Mouse (Mus musculus): ENCODE measurements around the gene Mpdz.

The Mpdz gene

GRCm38 (mm10) chr4:81392869-81393268, 49.7 kb downstream of the Mpdz start:
- DNase-seq (ENCODE audit: low read depth, low spot score) = no peak

- DNase-seq (ENCODE audit: low read depth, low spot score) = no peak
These were observed 53.4 kb downstream of the Mpdz start for GRCm38 (mm10) chr4:81389263-81389662.

DNA sequence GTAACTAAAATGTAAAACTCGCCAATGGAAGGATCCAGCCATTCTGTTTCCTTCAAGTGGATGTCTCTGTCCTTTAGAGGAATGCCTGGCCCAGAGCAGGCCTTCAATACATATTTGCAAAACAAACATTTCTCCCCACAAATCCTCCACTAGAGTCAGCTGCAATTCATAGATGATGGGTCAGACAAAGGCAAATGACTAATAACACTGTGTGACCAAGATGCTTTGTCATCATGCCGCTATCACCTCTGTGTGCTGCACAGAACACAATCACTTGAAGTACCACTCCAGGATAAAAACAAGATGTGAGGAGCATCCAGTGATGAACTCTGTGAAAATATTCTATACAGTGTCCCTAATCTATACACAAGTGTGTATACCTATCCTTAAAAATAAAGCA, 55.0 kb downstream of the Mpdz start:
- DNase-seq (ENCODE audit: low read depth, low spot score) = no peak

DNA sequence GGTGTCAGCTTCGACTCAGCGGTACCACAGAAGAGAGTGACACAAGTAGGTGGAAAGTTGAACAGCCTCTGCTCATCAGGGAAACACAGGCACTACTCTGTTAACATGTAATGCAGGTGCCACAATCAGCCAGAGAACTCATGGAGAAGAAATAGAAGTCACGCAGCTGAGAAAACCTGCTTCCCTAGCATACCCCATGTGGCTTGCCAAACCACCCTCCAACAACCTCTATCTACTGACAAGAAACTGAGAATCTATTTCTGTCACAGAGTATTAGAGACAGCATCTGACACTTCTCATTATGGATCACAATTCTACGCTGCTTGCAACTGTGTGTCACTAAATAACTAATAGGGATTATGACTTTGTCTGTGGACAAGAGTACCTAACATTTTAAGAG, 70.3 kb downstream of the Mpdz start:
- DNase-seq (ENCODE audit: low read depth, low spot score) = no peak

DNA sequence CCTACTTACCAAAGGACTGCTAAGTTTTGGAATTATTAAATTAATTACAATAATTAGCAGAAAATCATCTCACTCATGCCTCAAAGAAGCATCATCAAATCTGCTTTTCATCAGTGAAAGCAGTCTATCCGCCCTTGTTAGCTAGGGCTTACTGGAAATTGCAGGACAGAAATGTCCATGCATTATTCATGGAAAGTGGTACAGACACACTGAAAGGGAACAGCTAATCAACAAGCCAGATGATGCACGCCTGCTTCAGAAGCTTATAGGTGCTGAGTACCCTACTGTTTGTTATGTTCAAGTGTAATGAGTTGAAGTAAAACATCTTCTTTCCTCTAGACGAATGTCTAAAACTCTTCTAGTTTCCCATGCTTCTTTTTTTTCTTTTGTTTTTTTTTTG, 91.2 kb downstream of the Mpdz start:
- no peak for DNase-seq (ENCODE audit: low read depth, low spot score)

- DNase-seq (ENCODE audit: low read depth, low spot score) = no peak
These were observed 94.0 kb downstream of the Mpdz start for GRCm38 (mm10) chr4:81348646-81349045.

- DNase-seq (ENCODE audit: low read depth, low spot score) = no peak
These were observed 97.5 kb downstream of the Mpdz start for GRCm38 (mm10) chr4:81345141-81345540.

DNA sequence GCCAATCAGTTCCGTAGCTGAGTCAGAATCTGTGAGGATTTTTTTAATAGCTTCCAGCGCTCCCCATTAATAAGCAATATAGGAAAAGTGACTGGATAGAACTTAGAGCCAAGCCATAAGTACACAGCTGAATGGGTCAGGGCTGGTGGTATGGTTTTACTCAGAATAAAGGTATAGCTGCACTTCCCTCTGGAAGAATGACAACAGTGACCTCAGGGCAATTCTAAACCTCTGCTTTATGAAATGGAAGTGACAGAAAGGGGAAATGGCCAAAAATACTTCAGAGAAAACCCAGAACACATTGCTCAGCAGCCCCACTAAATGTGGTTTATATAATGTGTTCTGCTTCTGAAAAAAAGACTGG, 109.0 kb downstream of the Mpdz start:
- no peak for DNase-seq (ENCODE audit: low read depth, low spot score)

DNA sequence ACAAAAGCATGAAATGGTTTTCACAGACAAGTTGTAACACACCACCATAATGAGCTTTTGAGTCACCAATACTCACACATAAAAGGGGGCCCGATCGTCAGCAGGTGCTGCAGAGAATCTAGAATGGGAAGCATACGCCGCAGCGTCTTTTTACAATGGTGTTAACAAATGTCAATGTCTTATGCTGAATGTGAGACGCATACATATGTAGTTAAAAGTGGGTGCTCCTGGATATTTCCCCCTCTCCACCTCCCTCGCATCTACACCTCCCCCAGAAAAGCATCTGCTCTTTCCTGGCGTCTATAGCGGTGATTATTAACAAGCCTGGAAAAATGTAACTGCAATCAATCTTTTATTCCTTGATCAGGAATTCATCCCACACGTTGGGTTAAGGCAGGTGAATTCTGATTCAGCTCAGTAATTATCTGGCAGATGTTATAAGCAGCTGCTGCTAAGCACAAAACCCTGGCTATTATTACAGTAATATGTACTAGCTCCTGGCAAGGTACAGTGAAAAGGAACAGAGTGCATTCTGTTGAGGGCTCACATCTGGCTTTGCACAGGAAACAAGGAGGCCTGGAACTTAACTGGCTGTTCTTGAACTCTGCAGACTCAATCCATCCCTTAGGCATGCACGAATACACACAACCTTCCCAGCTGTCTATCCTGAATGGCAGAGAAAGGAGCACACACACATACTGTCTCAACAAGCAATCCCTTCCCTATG, 109.6 kb downstream of the Mpdz start:
- DNase-seq (ENCODE audit: low read depth, low spot score) = no peak

DNA sequence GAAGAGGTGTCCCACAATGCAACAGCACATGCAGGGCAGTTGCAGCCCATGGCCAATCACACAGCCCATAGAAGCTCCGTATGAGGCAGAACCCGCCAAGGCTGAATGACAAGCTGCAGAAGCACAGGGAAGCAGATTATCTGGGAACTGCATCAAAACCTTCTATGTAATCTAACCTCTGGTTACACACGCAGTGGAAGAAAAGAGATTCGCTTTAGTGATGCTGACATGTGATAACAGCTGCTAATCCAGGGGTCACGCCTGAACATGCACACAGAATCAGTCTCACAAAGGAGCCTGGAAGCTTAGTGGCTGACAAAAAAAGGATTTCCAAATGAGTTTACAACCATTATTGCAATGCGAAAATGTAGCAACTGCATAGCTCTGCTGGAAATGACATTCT, 110.2 kb downstream of the Mpdz start:
- DNase-seq (ENCODE audit: low read depth, low spot score) = no peak

DNA sequence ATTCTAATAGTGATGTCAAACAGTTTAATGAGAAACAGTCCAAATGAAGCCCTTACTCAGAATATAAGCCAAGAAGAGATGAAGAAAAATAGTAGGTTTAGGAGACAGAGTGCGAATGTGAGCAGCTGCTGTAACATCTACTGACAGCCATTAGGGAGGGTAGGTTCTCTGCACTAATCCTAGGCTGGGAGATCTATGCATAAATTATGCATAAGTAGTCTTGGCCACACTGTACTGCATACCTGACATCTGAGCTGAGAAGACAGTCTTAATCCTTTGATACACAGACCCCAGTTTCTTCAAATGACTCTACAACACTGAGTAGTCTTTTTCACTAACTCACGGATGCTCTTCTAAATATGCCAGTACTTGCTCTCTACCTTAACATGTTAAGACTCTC, 114.9 kb downstream of the Mpdz start:
- no peak for DNase-seq (ENCODE audit: low read depth, low spot score)

GRCm38 (mm10) chr4:81323853-81324252, 118.8 kb downstream of the Mpdz start:
- DNase-seq (ENCODE audit: low read depth, low spot score) = no peak

DNA sequence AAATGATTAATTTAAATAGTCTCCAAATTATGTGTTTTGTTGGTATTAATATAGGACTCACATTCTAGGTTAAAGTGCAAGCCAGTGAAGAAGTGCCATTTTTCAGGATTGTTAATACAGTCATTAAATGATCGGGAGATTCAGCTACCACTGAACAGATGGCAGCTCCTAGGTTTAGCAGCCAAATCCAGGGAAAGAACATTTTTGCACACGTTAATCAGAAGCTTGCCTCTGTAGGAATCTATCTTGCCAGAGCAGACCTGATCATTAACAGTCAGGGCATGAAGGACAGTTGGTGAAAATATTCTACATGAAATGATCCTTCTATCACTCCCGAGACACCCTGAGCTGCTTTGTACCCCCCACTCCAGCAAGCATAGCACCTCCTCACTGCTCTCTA, 120.4 kb downstream of the Mpdz start:
- no peak for DNase-seq (ENCODE audit: low read depth, low spot score)

GRCm38 (mm10) chr4:81314618-81315017, 128.0 kb downstream of the Mpdz start:
- no peak for DNase-seq (ENCODE audit: low read depth, low spot score)

GRCm38 (mm10) chr4:81313246-81313645, 129.4 kb downstream of the Mpdz start:
- DNase-seq (ENCODE audit: low read depth, low spot score) = no peak

DNA sequence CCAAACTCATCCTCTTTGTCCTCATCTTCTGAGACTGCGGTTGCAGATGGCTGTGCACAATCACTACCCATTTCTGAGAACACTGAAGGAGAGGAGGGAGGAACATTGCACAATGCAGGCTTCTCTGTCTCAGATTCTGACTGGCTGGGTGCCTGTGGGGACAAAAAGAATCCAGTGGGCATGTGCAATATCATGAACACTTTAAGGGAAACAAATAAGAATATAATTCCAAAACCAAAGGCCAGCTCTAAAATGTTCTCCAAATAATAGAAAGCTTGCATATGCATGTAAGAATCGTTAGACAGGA, 132.5 kb downstream of the Mpdz start:
- no peak for DNase-seq (ENCODE audit: low read depth, low spot score)

- no peak for DNase-seq (ENCODE audit: low read depth, low spot score)
These were observed 133.0 kb downstream of the Mpdz start for GRCm38 (mm10) chr4:81309473-81310167.

GRCm38 (mm10) chr4:81307596-81308265, 134.9 kb downstream of the Mpdz start:
- no peak for DNase-seq (ENCODE audit: low read depth, low spot score)

DNA sequence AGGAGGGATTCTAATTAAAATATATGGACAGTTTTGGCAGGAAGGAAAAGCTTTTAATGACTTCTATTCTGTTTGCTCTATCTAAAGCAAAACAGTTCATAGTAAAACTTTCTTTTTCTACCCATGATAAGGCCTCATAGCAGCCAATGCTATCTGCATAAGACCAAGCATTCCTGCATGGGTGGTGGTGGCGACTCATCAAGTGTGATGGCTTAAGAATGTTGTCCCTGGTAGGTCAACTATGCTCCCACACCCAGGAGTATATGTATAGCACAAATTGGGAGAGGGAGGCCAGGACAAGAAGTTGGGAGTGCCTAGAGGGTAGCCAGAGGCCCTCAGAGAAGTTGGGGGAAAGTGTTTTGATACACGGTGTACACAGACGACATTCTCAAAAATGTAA, 140.6 kb downstream of the Mpdz start:
- no peak for DNase-seq (ENCODE audit: low read depth, low spot score)

DNA sequence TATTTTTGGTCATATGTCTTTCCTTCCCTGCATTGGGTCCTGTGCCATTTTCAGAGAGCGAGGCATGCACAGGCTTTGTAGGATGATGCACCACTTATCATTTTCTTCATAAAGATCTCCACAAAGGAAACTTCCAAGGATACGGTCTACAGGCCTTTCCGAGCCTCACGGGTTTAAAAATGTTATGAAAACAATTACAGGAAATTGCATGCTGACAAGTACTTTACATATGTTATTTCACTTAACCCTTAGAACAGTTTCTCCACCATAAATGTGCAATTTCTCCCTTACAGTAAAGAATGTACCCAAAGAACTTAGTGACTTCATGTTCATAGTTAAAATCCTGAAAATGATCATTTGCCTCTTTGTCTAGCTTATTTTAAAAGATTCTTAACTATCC, 144.2 kb downstream of the Mpdz start:
- no peak for DNase-seq (ENCODE audit: low read depth, low spot score)

- no peak for DNase-seq (ENCODE audit: low read depth, low spot score)
These were observed 149.3 kb downstream of the Mpdz start for GRCm38 (mm10) chr4:81293309-81293708.

- no peak for DNase-seq (ENCODE audit: low read depth, low spot score)
These were observed 157.1 kb downstream of the Mpdz start for GRCm38 (mm10) chr4:81285564-81285963.

- no peak for DNase-seq (ENCODE audit: low read depth, low spot score)
These were observed 159.0 kb downstream of the Mpdz start for GRCm38 (mm10) chr4:81283611-81284010.

Measured in forelimb bud, embryonic 11.5 days (tissue).